Mouse (Mus musculus) cerebellum, adult 2 months (tissue): ENCODE data around the gene Msi2. TPM values are rescaled to one million over a fixed set of nuclear protein-coding genes. Genes with fewer than 3 reads are reported as not detected.

ENCODE experiments used
- DNase-seq, 2 experiments: peaks; one replicate each; pipeline ENCODE4 v3.0.0; 2021
- H3K27ac ChIP-seq: fragments of 200-500 bp; 2 replicates; pipeline ENCODE4 v1.5.1; 2012; ENCODE audit warnings: low read length, control low read depth, inconsistent platforms; ENCODE audit not compliant: insufficient read depth
- H3K27me3 ChIP-seq: fragments of 200-500 bp; 2 replicates; pipeline ENCODE4 v1.6.1; 2012; ENCODE audit warnings: inconsistent platforms, mild to moderate bottlenecking, low read length, moderate library complexity; ENCODE audit not compliant: control insufficient read depth, insufficient read depth
- H3K4me1 ChIP-seq: fragments of 200-500 bp; 2 replicates; pipeline ENCODE4 v1.6.1; 2011; ENCODE audit warnings: low read length; ENCODE audit not compliant: control insufficient read depth, insufficient read depth
- H3K4me3 ChIP-seq: fragments of 200-500 bp; replicated peaks from 2 replicates; pipeline ENCODE3; 2011; ENCODE audit warnings: mild to moderate bottlenecking, low read depth, low read length, control low read depth; ENCODE audit not compliant: insufficient read depth
- CTCF ChIP-seq: fragments of 200-500 bp; IDR thresholded peaks from 2 replicates; pipeline ENCODE4 v1.5.1; 2011; ENCODE audit warnings: low read depth, mild to moderate bottlenecking, control low read depth, low read length, moderate library complexity, borderline replicate concordance; ENCODE audit not compliant: insufficient read depth
- POLR2A ChIP-seq: fragments of 200-500 bp; IDR thresholded peaks from 2 replicates; pipeline ENCODE4 v1.6.1; 2011; ENCODE audit warnings: low read length, control low read depth, borderline replicate concordance; ENCODE audit not compliant: insufficient read depth
- WGBS: fragments of 180-500 bp; shearing (Covaris S2); methylation state at CpG from one replicate; pipeline ENCODE4 v1.1.7; 2018; 5-methylcytosine and 5-hydroxymethylcytosine counted together
- polyA plus RNA-seq: library from polyadenylated mRNA; depleted of rRNA; stranded (reverse); fragments of >200 nt; gene quantifications from 2 replicates; pipeline ENCODE4 v1.2.3, GENCODE M21; 2012; rRNA removed

Gene Msi2
- polyA plus RNA-seq, 1 experiment, result 87.3 TPM

GRCm38 (mm10) chr11:88305759-88306158, 412.6 kb downstream of the Msi2 start:
- no peak overlapping the region for H3K4me3 ChIP-seq
- no peaks in the 10 kb centered on the region for H3K27me3 ChIP-seq
- DNase-seq, result no peak
- WGBS, result 93% methylated on average over 6 of the region's 6 CpGs
- TF ChIP-seq CTCF, result no peak
- no peak for TF ChIP-seq POLR2A
- H3K4me1 ChIP-seq, result peaks cover 18% of the 10 kb centered on the region
- no peak overlapping the region for H3K27ac ChIP-seq

GRCm38 (mm10) chr11:88301619-88302018, 416.7 kb downstream of the Msi2 start:
- H3K27ac ChIP-seq, result no peak overlapping the region
- no peak for TF ChIP-seq POLR2A
- TF ChIP-seq CTCF, result no peak
- H3K27me3 ChIP-seq, result no peaks in the 10 kb centered on the region; the same call in 1 of the 2 replicates
- no peak overlapping the region for H3K4me3 ChIP-seq
- DNase-seq, result no peak
- no peaks in the 10 kb centered on the region for H3K4me1 ChIP-seq
- 78% methylated on average over 6 of the region's 6 CpGs for WGBS

DNA sequence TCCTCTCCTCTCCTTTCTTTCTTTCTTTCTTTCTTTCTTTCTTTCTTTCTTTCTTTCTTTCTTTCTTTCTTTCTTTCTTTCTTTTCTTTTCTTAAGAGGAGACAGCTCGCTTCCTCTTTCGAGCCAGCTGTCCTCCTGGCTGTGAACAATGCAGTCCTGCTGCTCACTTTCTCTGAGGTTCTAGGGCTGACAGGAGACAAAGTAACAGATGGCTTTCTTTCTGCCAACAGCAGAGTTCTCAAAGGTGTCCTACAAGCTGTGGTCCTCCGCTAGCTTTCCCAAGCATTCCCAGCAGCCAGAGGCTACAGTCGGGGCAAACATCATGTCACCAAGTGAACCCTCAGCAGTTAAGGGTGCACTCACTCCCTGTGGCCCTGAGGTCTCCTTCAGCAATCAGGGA, 419.0 kb downstream of the Msi2 start:
- Histone ChIP-seq H3K27me3 (no peaks in the 10 kb centered on the region; the same call in 1 of the 2 replicates), H3K4me1 (no peaks in the 10 kb centered on the region), H3K4me3 (no peak overlapping the region), H3K27ac (no peak overlapping the region)
- TF ChIP-seq CTCF, result no peak
- TF ChIP-seq POLR2A, result no peak
- WGBS, result 19% methylated on average over 4 of the region's 4 CpGs
- peak in 1 of 2 experiments; percentile 32 for DNase-seq

DNA sequence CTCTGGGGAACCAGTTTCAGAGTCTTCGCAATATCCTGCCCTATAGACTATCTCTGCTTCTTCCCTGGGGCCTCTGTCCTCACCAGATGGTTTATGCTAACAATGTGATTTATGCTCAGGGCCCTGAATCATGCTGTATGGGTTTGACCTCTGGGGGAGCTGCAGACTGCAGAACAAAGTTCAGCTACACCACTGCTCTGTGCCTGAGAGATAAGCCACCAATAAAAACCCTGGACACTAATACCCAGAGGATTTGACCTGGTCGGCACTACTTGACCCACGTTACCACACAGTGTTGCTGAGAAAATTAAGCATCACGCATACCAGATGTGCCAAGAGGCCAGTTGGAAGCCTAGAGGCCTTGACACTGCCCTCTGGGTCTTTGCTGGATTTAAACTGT, 420.8 kb downstream of the Msi2 start:
- 90% methylated on average over 4 of the region's 4 CpGs for WGBS
- Histone ChIP-seq H3K27me3 (no peaks in the 10 kb centered on the region; the same call in 1 of the 2 replicates), H3K4me1 (no peaks in the 10 kb centered on the region; the same call in 1 of the 2 replicates), H3K27ac (no peak overlapping the region), H3K4me3 (no peak overlapping the region)
- DNase-seq, result no peak
- peak; percentile 9; the same call in 1 of the 2 replicates for TF ChIP-seq CTCF
- TF ChIP-seq POLR2A, result no peak

GRCm38 (mm10) chr11:88295298-88295697, 423.0 kb downstream of the Msi2 start:
- 93% methylated on average over 5 of the region's 5 CpGs for WGBS

DNA sequence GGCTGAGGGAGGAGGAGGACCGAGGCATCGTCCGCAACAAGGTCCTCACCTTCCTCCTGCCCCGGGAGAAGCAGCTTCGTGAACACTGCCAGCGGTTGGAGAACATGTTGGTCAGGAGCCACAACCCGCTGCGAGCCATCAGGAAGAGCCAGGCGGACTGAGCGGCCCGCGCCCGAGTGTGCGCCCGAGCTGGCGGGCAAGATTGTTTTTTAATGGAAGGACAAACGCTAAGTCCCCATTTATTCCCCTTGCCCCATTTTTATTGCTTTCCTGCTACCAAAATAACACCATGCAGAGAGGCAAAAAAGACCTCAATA, 424.0 kb downstream of the Msi2 start:
- Histone ChIP-seq H3K27ac (no peak overlapping the region), H3K27me3 (no peaks in the 10 kb centered on the region; the same call in 1 of the 2 replicates), H3K4me1 (peaks cover 1% of the 10 kb centered on the region; the same call in 1 of the 2 replicates), H3K4me3 (peak overlapping the region; percentile 9)
- WGBS, result 28% methylated on average over 17 of the region's 17 CpGs
- no peak for DNase-seq
- TF ChIP-seq POLR2A (no peak), CTCF (no peak)

More at GRCm38 (mm10) chr11:88295298-88295697, 423.0 kb downstream of the Msi2 start:
- Histone ChIP-seq H3K4me3 (no peak overlapping the region), H3K27me3 (no peaks in the 10 kb centered on the region; the same call in 1 of the 2 replicates), H3K27ac (no peak overlapping the region), H3K4me1 (no peaks in the 10 kb centered on the region; the same call in 1 of the 2 replicates)
- TF ChIP-seq CTCF, result no peak
- TF ChIP-seq POLR2A, result no peak
- DNase-seq, result no peak

GRCm38 (mm10) chr11:88293631-88294393, 424.5 kb downstream of the Msi2 start, which contains the start of gene Ccdc182:
Gene Ccdc182, plus strand, starts transcription at chr11:88294058.
- DNase-seq, result no peak
- H3K4me3 ChIP-seq, result peak within 1 kb of the TSS; percentile 9
- H3K27ac ChIP-seq, result no peak within 1 kb of the TSS
- WGBS, result 50% methylated on average over 20 of the region's 20 CpGs
- no peaks in the 10 kb centered on the region; the same call in 1 of the 2 replicates for H3K27me3 ChIP-seq
- H3K4me1 ChIP-seq, result peaks cover 6% of the 10 kb centered on the region
- TF ChIP-seq CTCF (no peak), POLR2A (no peak)

DNA sequence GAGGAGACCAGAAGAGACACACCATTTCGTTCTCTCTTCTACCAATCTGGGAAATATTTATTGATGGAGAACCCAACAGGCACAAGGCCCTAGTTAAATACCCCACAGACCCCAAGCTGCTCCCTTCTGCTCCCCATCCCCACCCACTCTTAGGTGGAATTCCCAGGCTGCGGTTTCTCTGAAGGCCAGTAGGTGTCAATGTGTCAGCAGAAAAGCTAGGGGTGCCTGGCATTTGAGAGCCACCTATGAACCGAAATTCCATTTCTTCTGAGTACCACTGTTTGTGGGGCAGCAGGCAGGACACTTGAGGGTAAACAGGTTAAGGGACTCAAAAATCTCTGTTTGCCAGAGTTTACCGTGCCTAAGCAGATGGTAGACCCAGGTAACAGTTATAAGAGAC, 426.6 kb downstream of the Msi2 start:
- peak; percentile 68 for TF ChIP-seq CTCF
- TF ChIP-seq POLR2A, result no peak

GRCm38 (mm10) chr11:88291245-88291644, 427.1 kb downstream of the Msi2 start:
- H3K27ac ChIP-seq, result no peak overlapping the region
- 96% methylated on average over 4 of the region's 4 CpGs for WGBS
- no peaks in the 10 kb centered on the region for H3K27me3 ChIP-seq
- H3K4me1 ChIP-seq, result peaks cover 12% of the 10 kb centered on the region
- DNase-seq, result no peak
- TF ChIP-seq POLR2A (no peak), CTCF (no peak)
- no peak overlapping the region for H3K4me3 ChIP-seq

More for the DNA sequence above, 426.6 kb downstream of the Msi2 start:
- H3K27ac ChIP-seq, result no peak overlapping the region
- whole genome bisulfite sequencing, result 56% methylated on average over 4 of the region's 4 CpGs
- peaks cover 12% of the 10 kb centered on the region for H3K4me1 ChIP-seq
- no peak overlapping the region for H3K4me3 ChIP-seq
- no peaks in the 10 kb centered on the region; the same call in 1 of the 2 replicates for H3K27me3 ChIP-seq
- peak; percentile 41 to 42 for DNase-seq

Other genes starting within 250 kb of the Msi2 start
- gene Akap1, start 146.1 kb upstream of the Msi2 start, polyA plus RNA-seq, result 41.5 and 42.8 TPM in 2 replicates
- 17.5 and 18.6 TPM in 2 replicates for gene Scpep1, start 237.0 kb upstream of the Msi2 start, polyA plus RNA-seq
- gene Elobl, start 248.4 kb upstream of the Msi2 start, polyA plus RNA-seq, result not detected in 2 replicates